Mouse (Mus musculus) neural tube, embryonic 15.5 days (tissue): Measurements from ENCODE around the gene Gm21788. TPM values are rescaled to one million over a fixed set of nuclear protein-coding genes. Genes with fewer than 3 reads are reported as not detected.
"Not testable (repeated sequence)": the region's sequence is repeated elsewhere in the genome, so short reads cannot be mapped to it uniquely, and the experiment has no call there.

Experiments
- ATAC-seq: fragments of 200-750 bp; cut with Nextera tagmentation; 2 replicates; pipeline ENCODE4 v1.8.0; 2017; ENCODE audit warnings: mild to moderate bottlenecking, moderate TSS enrichment, moderate library complexity; ENCODE audit not compliant: low FRiP score
- H3K27ac ChIP-seq: fragments of 300-500 bp; sonication (generic); replicated peaks from 2 replicates; pipeline ENCODE4 v1.5.1; 2015; ENCODE audit warnings: mild to moderate bottlenecking, inconsistent platforms
- H3K27me3 ChIP-seq: fragments of 300-500 bp; sonication (generic); replicated peaks from 2 replicates; pipeline ENCODE4 v1.6.1; 2015; ENCODE audit warnings: inconsistent platforms
- H3K36me3 ChIP-seq: fragments of 300-500 bp; sonication (generic); 2 replicates; pipeline ENCODE4 v1.6.1; 2015; ENCODE audit warnings: inconsistent platforms
- H3K4me1 ChIP-seq: fragments of 300-500 bp; sonication (generic); 2 replicates; pipeline ENCODE4 v1.6.1; 2015; ENCODE audit warnings: inconsistent platforms
- H3K4me2 ChIP-seq: fragments of 300-500 bp; sonication (generic); 2 replicates; pipeline ENCODE4 v1.6.1; 2015; ENCODE audit warnings: inconsistent platforms, mild to moderate bottlenecking, moderate library complexity
- H3K4me3 ChIP-seq: fragments of 300-500 bp; sonication (generic); replicated peaks from 2 replicates; pipeline ENCODE4 v1.5.1; 2015; ENCODE audit warnings: mild to moderate bottlenecking, inconsistent platforms
- H3K9ac ChIP-seq: fragments of 300-500 bp; sonication (generic); replicated peaks from 2 replicates; pipeline ENCODE4 v1.6.1; 2015; ENCODE audit warnings: mild to moderate bottlenecking, inconsistent platforms
- H3K9me3 ChIP-seq: fragments of 300-500 bp; sonication (generic); replicated peaks from 2 replicates; pipeline ENCODE4 v1.6.1; 2016; ENCODE audit warnings: inconsistent platforms
- whole genome bisulfite sequencing: fragments of 180-500 bp; shearing (Covaris S2); methylation state at CpG from one replicate; pipeline ENCODE4 v1.1.7; 2015; ENCODE audit warnings: mixed read lengths; 5-methylcytosine and 5-hydroxymethylcytosine counted together
- polyA plus RNA-seq: library from polyadenylated mRNA; unstranded; fragments of >200 nt; fragmentation: Nextera tagmentation; extraction: Ambion mirVana; gene quantifications from 2 replicates; pipeline ENCODE4 v1.2.1, GENCODE M21; 2015

Gene Gm21788
- not detected in 2 replicates for polyA plus RNA-seq

GRCm38 (mm10) chrY:7404710-7405109 is at the start of gene Gm21788:
Gm21788 (plus strand) TSS chrY:7405010.
- H3K4me3 ChIP-seq, H3K27ac ChIP-seq, ATAC-seq, H3K9ac ChIP-seq, H3K4me2 ChIP-seq, H3K9me3 ChIP-seq, H3K36me3 ChIP-seq, H3K27me3 ChIP-seq, H3K4me1 ChIP-seq: not testable (repeated sequence)
- WGBS = no CpG with 5 or more reads among the region's 3 CpGs

Other genes starting within 250 kb of the Gm21788 start
- gene Gm21244, start 235.7 kb upstream of the Gm21788 start, polyA plus RNA-seq = not detected in 2 replicates
- gene Gm28998, start 151.2 kb upstream of the Gm21788 start, polyA plus RNA-seq = not detected in 2 replicates
- 0.05 TPM in 1 of 2 replicates, not detected in the other for gene Gm20826, start 233.5 kb downstream of the Gm21788 start, polyA plus RNA-seq